Mouse (Mus musculus) frontal cortex, postnatal 36 days (tissue): ENCODE results near the gene Ildr2.
A peak's percentile ranks its signal among the peaks of the same experiment; 100 is the strongest.

Experiments
- DNase-seq, 2 experiments: peaks; one replicate each; pipeline ENCODE4 v3.0.0; 2022; ENCODE audit warnings: low spot score in 2 of 2

The Ildr2 gene

GRCm38 (mm10) chr1:166342060-166342459 is 88.1 kb downstream of the Ildr2 start:
- no peak for DNase-seq

GRCm38 (mm10) chr1:166342539-166342938 is 88.6 kb downstream of the Ildr2 start:
- DNase-seq: no peak

DNA sequence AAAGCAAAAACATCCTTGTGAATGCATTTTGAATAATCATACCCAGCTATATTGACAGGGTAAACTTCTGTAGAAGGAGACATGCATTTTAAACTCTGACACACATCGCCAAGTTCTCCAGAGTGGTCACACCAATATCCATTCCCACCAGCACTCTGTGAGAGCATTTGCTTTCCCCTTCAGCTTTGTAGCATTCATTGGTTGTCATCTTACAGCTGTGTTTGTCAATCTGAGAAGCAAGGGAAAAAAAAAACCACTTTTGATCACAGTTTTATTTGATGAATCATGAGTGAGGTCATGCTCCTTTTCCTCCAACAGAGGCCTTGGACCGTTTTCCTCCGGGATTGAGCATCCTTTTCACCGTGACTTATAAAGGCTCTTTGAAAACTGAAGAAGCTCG is 89.6 kb downstream of the Ildr2 start:
- no peak for DNase-seq

DNA sequence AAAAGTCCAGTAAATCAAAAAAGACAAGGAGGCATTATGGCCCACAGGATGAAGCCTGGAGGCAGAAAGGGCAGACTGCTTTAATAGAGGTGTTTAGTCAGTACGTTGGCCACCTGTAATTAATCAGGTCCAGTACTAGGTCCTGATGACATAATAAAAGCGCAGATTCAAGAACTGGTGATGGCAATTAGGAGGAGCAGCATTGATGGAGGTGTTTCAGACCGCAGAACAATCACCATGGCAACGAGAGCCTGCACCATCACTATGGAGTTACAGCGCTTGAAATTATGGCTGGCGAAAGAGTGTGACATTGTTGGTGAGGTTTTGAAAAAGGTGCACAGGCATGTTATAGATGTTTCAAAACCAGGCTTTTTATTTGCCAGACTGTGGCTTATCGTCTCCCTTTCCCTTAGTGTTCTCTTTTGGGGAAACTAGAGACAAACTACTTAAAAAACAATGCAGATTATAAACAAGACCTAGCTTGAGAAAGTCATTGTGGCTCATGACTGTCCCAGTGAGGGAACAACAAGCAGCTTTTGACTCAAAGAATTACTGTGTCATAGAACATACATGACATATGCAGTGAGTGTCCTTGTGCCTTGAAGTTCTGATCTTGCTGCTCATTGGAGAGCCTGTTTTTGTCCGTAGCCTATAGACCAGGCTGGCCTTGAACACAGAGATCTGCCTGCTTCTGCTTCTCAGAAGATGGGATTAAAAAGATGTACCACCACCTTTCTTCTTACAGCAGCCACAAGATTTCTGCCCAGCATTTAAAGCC is 90.5 kb downstream of the Ildr2 start:
- peak in 1 of 2 experiments; percentile 30 for DNase-seq

DNA sequence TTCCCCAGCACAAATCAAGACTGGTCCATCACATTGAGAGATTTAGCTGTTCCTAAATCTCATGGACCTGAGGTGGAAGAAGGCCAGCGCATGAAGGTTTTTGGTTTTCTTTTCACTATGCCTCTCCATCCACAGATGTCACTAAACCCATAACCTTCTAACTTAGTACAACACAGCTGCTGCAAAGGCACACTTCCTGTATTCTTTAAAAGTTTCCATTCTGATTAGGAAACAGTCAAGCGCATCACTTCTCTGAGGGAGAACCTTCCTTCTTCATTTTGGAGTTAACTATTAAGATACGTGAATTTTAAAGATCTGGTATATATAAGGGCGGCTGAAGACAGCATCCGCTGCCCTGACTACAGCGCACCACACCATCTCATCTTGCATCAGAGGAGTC is 91.7 kb downstream of the Ildr2 start:
- no peak for DNase-seq

- no peak for DNase-seq
These were observed 93.0 kb downstream of the Ildr2 start for GRCm38 (mm10) chr1:166346906-166347305.

GRCm38 (mm10) chr1:166349341-166349740 is 95.4 kb downstream of the Ildr2 start:
- no peak for DNase-seq

GRCm38 (mm10) chr1:166349751-166350150 is 95.8 kb downstream of the Ildr2 start:
- no peak for DNase-seq

GRCm38 (mm10) chr1:166360157-166360855 is 106.4 kb downstream of the Ildr2 start:
- peak; percentile 90 to 91 for DNase-seq

DNA sequence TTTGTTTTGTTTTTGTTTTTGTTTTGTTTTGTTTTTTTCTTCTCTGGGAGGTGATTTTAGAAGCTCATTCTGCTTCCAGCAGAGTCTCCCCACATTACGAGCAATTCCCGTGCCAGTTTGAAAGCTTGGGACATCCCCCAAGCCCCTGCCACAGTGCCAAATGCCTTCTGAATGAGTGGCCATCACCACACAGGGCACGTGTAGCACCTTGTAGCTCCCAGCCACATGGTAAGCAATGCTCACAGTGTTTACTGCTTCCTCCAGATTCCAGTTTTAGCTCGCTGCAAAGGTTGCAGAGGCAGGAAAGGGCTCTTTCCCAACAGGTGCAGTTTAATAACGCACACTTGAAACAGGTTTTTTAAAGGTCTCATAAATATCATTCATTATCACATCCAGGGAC is 107.0 kb downstream of the Ildr2 start:
- no peak for DNase-seq

DNA sequence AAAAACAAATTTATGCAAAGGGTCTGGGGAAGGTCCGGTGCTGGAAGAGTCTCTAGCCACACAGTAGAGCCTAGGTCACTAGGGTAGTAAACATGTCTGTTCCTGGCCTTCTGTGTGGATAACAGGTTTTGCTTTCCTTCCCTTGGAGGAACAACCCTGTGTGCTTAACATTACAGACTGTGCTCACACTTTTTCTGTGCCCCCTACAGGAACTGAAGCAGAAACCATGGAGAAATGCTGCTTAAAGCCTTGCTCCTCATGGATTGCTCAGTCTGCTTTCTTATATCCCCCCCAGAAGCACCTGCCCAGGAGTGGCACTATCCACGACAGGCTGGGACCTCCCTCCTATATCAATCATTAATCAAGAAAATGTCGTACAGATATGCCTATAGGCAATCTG is 107.9 kb downstream of the Ildr2 start:
- no peak for DNase-seq

GRCm38 (mm10) chr1:166362659-166363058 is 108.7 kb downstream of the Ildr2 start:
- DNase-seq: no peak

GRCm38 (mm10) chr1:166363122-166363521 is 109.2 kb downstream of the Ildr2 start:
- no peak for DNase-seq
